Mouse (Mus musculus): ENCODE data around the gene Olfr384.
"Not testable (repeated sequence)": the region's sequence is repeated elsewhere in the genome, so short reads cannot be mapped to it uniquely, and the experiment has no call there.

Gene Olfr384

DNA sequence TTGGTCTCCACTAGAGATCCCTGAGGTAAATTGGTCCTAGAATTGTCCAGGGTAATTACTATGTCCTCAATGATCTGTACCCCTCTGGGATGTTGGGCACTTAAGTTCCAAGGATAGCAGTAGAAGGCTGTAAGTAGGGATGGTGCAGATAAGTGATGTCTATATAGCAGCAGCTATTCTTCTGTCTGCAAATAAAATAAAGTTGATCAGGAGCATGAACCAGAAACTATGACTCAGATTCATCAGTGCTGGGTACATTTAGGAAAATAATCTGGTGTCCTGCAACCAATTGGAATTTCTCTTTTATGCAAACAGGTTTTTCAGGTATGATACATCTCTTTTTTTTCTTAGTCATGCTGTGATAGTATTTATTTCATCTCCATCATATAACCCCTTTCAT lies at the start of gene Olfr384:
Gene Olfr384 (plus strand): TSS at position 301 of the 400 bp plus-strand sequence.
- no peak for DNase-seq (ENCODE audit: low spot score)

DNA sequence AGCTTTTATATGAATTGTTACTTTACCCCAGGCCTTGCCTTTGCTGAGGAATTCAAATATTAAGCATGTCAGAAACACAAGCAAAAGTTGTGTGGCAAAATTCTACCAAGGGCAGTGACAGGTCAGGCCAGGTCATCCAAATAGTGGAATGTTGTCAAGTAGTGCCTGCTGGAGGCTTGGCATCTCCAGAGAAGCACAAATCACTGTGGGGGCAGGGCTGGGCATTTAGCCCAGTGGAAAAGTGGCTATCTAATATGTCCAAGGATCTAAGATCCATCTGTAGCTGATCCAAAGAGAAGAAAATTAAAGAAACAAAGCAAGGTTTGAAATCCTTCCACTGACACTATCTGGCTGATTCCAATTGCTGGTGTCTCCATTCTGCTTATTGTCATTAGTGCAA lies 18.5 kb upstream of the Olfr384 start:
- DNase-seq (ENCODE audit: low spot score): no peak

DNA sequence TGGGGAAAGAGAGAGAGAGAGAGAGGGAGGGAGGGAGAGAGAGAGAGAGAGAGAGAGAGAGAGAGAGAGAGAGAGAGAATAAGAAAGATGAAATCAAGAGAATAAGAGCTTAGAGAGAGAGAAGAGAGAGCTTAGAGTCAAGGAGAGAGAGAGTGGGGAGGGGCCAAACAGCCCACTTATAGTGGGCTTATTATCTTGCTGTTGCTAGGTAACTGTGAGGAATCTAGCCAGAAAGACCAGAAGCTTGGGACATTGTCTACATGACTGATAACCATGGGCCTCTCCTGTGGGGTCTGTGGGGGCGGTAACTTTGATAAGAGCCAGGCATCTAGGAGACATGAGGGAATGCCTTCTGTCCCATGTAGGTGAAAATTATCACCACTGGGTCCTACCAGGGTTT lies 15.2 kb upstream of the Olfr384 start:
- not testable (repeated sequence) for DNase-seq (ENCODE audit: low spot score)

DNA sequence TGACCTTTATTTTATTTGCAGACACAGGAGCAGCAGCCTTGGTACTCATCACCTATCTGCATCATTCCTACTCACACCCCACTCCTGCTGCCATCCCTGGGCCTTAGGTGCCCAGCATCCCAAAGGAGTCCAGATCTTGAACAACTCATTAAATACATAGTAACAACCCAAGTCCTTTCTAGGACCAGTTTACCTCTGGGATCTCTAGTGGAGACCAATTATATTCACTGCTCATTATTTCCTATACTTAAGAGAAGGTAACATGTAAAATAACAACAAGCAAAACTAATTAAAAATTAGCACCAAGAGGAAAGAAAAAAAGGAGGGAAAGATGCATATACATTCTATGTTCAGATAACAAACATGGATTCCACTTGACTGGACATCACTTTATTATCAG lies 5.5 kb upstream of the Olfr384 start, which contains the start of gene Olfr385:
Gene Olfr385 (minus strand): TSS at position 101 of the 400 bp plus-strand sequence.
- DNase-seq (ENCODE audit: low spot score): no peak

Measured in urinary bladder, postnatal 25 days (tissue).